Mouse (Mus musculus): Measurements from ENCODE around the gene Gm26602.

Gene Gm26602

GRCm38 (mm10) chr10:79910556-79910955 is at the start of gene Gm26602:
TSS of gene Gm26602 (plus strand) at chr10:79910856.
- in situ Hi-C loops (cut with MseI, MboI), result no loop called here

GRCm38 (mm10) chr10:79861230-79862048 is 49.2 kb upstream of the Gm26602 start:
- in situ Hi-C loops (cut with MseI, MboI), result no loop called here

GRCm38 (mm10) chr10:79862049-79862788 is 48.4 kb upstream of the Gm26602 start:
- in situ Hi-C loops (cut with MseI, MboI), result no loop called here

- in situ Hi-C loops (cut with MseI, MboI), result no loop called here
These were observed 47.7 kb upstream of the Gm26602 start for GRCm38 (mm10) chr10:79862925-79863324.

- in situ Hi-C loops (cut with MseI, MboI), result no loop called here
These were observed 46.1 kb upstream of the Gm26602 start for GRCm38 (mm10) chr10:79864351-79865188.

GRCm38 (mm10) chr10:79865189-79865601 is 45.5 kb upstream of the Gm26602 start:
- in situ Hi-C loops (cut with MseI, MboI), result no loop called here

GRCm38 (mm10) chr10:79865801-79866295 is 44.8 kb upstream of the Gm26602 start:
- in situ Hi-C loops (cut with MseI, MboI), result no loop called here

- in situ Hi-C loops (cut with MseI, MboI), result no loop called here
These were observed 44.1 kb upstream of the Gm26602 start for GRCm38 (mm10) chr10:79866601-79867000.

GRCm38 (mm10) chr10:79871845-79872244 is 38.8 kb upstream of the Gm26602 start:
- in situ Hi-C loops (cut with MseI, MboI), result no loop called here

GRCm38 (mm10) chr10:79872862-79873261 is 37.8 kb upstream of the Gm26602 start:
- in situ Hi-C loops (cut with MseI, MboI), result no loop called here

- in situ Hi-C loops (cut with MseI, MboI), result no loop called here
These were observed 37.3 kb upstream of the Gm26602 start for GRCm38 (mm10) chr10:79873313-79873712.

GRCm38 (mm10) chr10:79873715-79874289 is 36.9 kb upstream of the Gm26602 start:
- in situ Hi-C loops (cut with MseI, MboI), result no loop called here

- in situ Hi-C loops (cut with MseI, MboI), result no loop called here
These were observed 36.3 kb upstream of the Gm26602 start, which contains the start of the genes Prtn3 and Plppr3 for GRCm38 (mm10) chr10:79874290-79874862. TSS of gene Prtn3 (plus strand) at chr10:79874476. TSS of gene Plppr3 (minus strand) at chr10:79874634.

- in situ Hi-C loops (cut with MseI, MboI), result no loop called here
These were observed 33.5 kb upstream of the Gm26602 start for GRCm38 (mm10) chr10:79877174-79877573.

- in situ Hi-C loops (cut with MseI, MboI), result no loop called here
These were observed 32.9 kb upstream of the Gm26602 start for GRCm38 (mm10) chr10:79877757-79878156.

- in situ Hi-C loops (cut with MseI, MboI), result no loop called here
These were observed 31.1 kb upstream of the Gm26602 start for GRCm38 (mm10) chr10:79879527-79879926.

GRCm38 (mm10) chr10:79880721-79881120 is 29.9 kb upstream of the Gm26602 start:
- in situ Hi-C loops (cut with MseI, MboI), result loop anchor here in 1 of 2 experiments (10.0 kb wide), 1 partner anchor 74 kb away; no protein-coding TSS in a partner anchor

GRCm38 (mm10) chr10:79881981-79882380 is 28.7 kb upstream of the Gm26602 start:
- in situ Hi-C loops (cut with MseI, MboI), result loop anchor here in 1 of 2 experiments (10.0 kb wide), 1 partner anchor 73 kb away; no protein-coding TSS in a partner anchor

GRCm38 (mm10) chr10:79883297-79884084 is 27.2 kb upstream of the Gm26602 start:
- in situ Hi-C loops (cut with MseI, MboI), result loop anchor here in 1 of 2 experiments (10.0 kb wide), 1 partner anchor 71 kb away; no protein-coding TSS in a partner anchor

- in situ Hi-C loops (cut with MseI, MboI), result loop anchor here in 1 of 2 experiments (10.0 kb wide), 1 partner anchor 70 kb away; no protein-coding TSS in a partner anchor
These were observed 26.2 kb upstream of the Gm26602 start for GRCm38 (mm10) chr10:79884446-79884845.

Data from mouse trophoblast stem cell (cell line).